Mouse (Mus musculus): ENCODE measurements around the gene S1pr1.

S1pr1 gene

GRCm38 (mm10) chr3:115711924-115712807, 2.7 kb downstream of the S1pr1 start:
- DNase-seq (ENCODE audit: low spot score in 2 of 2) = no peak

DNA sequence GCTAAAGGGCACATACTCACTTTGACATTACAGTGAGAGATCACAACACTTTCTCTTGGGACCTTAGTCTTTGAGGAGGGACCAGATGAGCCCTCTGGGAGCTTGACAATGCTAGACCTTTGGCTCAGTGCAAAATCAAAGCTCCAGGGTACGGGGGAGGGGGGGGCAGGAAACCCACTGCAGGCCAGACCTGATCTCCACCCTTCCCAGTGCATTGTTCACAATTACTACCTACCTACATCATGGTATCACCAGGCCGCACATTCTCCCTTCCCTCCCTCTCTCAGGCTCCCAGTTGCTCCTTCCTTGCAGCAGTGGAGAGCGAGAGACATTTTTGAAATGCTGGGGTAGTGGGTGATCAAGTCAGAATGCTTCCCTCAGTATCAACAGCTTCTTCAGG, 3.5 kb downstream of the S1pr1 start:
- no peak for DNase-seq (ENCODE audit: low spot score in 2 of 2)

- DNase-seq (ENCODE audit: low spot score in 2 of 2) = no peak
Measured at GRCm38 (mm10) chr3:115710051-115710450, 4.8 kb downstream of the S1pr1 start.

DNA sequence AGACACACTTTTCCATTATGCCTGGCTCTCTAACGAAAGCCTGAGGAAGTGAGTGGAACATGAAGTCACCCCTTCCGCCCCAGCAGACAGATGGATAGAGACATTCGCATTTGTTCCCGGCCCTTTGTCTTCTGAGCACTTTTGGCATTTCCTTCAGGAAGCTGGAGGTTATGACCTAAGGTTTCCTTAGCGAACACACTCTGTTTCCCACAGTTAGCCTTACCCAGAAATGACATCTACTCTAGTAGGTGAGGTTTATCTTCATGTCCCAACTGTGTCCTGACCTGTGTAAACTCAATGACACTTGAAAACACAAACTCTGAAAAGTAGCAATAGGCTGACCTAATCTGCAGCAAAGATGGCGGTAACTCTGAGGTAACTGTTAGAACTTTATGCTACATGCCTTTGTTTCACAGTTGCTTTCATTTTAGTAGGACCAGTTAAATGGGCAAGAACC, 5.7 kb downstream of the S1pr1 start:
- DNase-seq (ENCODE audit: low spot score in 2 of 2) = no peak

DNA sequence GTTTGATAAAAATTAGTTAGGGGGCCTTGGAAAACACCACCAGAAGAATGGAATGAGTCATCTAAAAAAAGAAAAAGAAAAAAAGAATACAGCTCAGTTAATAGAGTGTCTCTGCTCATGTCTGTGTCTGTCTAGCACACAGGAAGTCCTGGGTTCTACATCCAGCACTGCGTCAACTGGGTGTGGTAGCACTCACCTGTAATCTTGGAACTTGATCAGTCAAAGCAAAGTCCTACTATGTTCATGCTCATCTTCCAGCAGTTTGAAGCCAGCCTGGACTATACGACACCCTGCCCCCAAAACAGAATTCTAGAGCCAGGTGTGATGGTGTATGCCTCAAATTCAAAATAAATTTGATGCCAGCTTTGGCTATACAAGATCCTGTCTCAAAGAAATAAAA, 8.1 kb downstream of the S1pr1 start:
- DNase-seq (ENCODE audit: low spot score in 2 of 2) = no peak

- DNase-seq (ENCODE audit: low spot score in 2 of 2) = no peak
Measured at GRCm38 (mm10) chr3:115704254-115704908, 10.5 kb downstream of the S1pr1 start.

- no peak for DNase-seq (ENCODE audit: low spot score in 2 of 2)
Measured at GRCm38 (mm10) chr3:115703720-115704119, 11.2 kb downstream of the S1pr1 start.

- DNase-seq (ENCODE audit: low spot score in 2 of 2) = no peak
Measured at GRCm38 (mm10) chr3:115702089-115702488, 12.8 kb downstream of the S1pr1 start.

GRCm38 (mm10) chr3:115695194-115695891, 19.5 kb downstream of the S1pr1 start:
- DNase-seq (ENCODE audit: low spot score in 2 of 2) = no peak

- no peak for DNase-seq (ENCODE audit: low spot score in 2 of 2)
Measured at GRCm38 (mm10) chr3:115694168-115694567, 20.7 kb downstream of the S1pr1 start.

GRCm38 (mm10) chr3:115693390-115693789, 21.5 kb downstream of the S1pr1 start:
- no peak for DNase-seq (ENCODE audit: low spot score in 2 of 2)

DNA sequence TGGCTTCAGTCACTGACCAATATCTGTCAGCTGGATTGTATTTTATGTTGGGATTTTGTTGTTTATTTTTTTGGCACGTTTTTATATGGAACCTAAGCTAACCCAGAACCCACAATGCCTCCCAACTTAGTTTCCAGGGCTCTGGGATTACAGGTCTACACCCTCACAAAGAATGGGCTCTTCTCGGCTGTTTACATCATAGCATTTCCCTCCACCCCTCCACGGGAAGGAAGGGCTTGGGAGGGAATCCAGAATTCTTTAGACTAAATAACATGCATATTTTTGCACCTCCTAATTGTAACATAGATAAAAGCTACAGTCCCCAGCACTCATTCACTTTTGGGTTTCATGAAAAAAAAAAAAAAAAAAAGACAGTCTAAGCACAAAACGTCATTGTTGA, 22.0 kb downstream of the S1pr1 start:
- DNase-seq (ENCODE audit: low spot score in 2 of 2) = no peak

- no peak for DNase-seq (ENCODE audit: low spot score in 2 of 2)
Measured at GRCm38 (mm10) chr3:115692384-115692783, 22.5 kb downstream of the S1pr1 start.

DNA sequence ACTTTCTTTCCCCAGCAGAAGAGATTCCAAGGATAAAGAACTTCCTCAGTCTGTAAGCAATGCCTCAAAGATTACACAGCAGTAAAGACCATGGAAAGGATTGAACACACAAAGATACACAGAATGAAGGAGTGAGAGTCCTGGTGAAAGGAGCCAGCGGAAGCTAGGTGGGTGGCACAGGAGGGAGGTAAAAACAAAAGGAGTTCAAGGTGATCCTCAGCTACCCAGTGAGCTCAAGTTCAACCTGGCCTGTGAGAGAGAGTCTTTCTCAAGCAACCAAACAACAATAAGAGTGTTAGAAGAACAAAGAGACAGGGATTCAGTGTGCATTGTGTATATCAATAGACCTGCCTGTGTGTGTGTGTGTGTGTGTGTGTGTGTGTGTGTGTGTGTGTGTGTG, 25.0 kb downstream of the S1pr1 start:
- DNase-seq (ENCODE audit: low spot score in 2 of 2) = no peak

GRCm38 (mm10) chr3:115689352-115689751, 25.5 kb downstream of the S1pr1 start:
- no peak for DNase-seq (ENCODE audit: low spot score in 2 of 2)

DNA sequence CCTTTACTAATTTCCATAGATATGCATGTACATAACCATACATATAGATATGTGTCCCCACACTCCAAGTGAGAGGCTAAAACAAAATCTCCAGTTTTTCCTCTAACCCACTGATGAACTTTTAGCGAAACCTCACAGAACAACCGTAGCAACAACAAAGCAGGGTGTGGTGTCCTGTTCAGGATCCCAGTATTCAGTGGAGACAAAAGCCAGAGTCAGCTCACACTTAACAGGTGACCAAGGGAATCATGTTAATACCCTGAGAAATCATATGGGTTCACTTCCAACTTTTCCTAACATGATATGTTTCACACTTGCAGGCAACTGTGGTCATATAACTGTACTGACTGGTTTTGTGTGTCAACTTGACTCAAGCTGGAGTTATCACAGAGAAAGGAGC, 27.1 kb downstream of the S1pr1 start:
- DNase-seq (ENCODE audit: low spot score in 2 of 2) = no peak

DNA sequence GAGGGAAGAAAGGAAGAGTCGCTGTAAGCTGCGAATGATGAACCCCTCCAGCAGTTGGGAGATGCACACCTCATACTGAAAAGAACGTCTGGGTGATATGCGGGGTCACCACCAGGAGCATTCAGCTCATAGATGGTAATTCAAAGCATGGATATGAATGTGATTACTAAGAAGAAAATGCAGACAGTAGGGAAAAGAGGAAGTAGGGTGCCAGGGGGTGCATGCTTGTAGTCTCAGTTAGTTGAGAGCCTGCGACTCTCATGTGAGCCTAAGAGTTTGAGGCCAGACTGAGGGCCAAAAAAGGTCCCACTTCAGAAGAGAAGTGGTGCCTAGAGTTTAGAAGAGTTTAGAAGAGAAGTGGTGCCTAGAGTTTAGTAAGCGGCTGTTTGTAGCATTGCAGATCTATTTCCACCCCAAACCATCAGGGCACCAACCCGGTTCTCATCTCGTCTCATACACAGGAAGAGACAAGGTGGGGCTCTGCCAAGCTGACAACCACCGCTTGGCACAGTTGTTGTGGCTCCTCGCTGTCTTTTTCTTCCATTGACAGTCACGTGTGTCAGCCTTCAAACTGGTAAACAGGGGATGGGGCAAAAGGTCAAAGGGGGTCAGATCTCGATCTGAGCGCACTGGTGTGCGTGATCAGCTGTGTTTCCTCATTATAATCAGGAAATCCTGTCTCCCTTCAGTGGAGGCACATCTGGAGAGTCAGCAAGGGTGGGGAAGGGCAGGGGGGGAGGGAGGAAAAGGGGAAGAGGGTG, 32.4 kb downstream of the S1pr1 start:
- no peak for DNase-seq (ENCODE audit: low spot score in 2 of 2)

GRCm38 (mm10) chr3:115681184-115681583, 33.7 kb downstream of the S1pr1 start:
- no peak for DNase-seq (ENCODE audit: low spot score in 2 of 2)

DNA sequence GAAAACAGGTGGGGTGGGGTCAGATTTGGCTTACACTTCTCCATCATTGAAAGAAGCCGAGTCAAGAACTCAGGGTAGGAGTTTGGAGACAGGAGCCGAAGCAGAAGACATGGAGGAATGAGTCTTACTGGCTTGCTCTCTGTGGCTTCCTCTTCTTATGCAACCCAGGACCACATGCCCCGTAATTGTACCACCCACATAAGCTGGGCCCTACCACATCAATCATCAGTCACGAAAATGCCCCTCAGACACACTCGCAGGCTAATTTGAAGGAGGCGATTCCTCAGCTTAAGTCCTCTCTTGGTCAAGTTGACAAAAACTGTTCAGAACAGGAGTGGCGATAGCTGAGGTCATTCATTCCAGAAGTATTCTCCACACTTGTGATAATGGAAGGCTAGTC, 35.9 kb downstream of the S1pr1 start:
- no peak for DNase-seq (ENCODE audit: low spot score in 2 of 2)

DNA sequence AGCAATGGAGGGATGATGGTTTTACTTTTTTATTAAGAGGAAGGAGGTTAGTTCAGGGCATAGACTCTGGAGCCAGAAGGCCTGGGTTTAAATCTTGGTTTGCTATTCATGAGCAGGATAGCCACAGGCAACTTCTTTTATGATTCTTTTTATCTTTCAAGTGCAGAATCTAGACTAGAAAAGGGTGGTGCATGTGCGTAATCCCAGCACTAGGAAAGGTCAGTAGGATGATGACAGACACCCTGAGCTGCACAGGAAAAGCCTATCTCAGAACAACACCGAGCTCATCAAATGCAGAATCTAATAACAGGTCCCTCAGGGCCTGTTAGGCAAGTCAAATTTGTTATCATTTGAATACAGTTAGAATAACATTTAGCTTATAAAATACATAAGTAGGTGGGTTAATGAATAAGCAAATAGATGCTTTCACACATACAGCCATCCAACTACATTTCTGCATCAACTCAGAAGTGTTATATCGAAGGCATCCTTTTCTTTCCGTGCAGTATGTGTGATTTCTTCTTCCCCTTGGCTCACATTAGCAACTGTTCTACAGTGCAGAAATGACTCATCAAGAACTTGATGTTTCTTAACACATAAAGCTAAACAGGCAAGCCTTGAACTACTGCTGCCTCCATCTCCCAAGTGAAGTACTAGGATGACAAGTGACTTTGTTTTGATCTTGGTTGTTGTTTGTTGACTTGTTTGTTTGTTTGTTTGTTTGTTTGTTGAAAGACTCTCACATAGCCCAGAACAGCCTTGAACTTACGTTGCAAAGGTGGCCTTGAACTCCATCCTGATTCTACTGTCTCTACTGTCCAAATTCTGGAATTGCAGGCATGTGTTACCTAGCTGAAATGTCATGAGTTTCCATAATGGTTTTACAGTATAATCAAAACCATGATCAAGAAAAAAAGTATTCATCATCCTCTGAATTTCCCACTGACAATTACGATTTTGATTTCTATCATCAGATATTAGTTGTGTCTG, 39.0 kb downstream of the S1pr1 start:
- no peak for DNase-seq (ENCODE audit: low spot score in 2 of 2)

DNA sequence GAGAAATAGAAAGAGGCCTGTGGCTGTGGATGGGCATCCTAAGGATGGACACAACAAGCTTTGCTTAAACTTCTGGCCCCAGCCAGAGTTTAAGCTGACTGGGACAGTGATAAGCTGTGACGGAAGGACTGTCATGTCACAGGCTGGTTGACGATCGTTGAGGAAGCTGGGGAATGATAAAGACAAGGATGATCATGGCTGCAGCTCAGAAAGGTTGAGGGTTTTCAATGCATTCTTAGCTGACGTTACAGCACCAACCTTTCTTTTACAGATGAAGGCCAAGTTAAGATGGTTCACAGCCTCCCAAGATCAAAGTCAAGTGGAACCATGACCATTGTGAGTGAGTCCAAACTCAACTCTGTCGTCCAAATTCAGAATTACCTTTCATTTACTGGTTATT, 40.2 kb downstream of the S1pr1 start:
- no peak for DNase-seq (ENCODE audit: low spot score in 2 of 2)

All from frontal cortex, postnatal 14 days (tissue).